13 mouse cellular contexts compared by ENCODE assay signal in the genomic region with DNA sequence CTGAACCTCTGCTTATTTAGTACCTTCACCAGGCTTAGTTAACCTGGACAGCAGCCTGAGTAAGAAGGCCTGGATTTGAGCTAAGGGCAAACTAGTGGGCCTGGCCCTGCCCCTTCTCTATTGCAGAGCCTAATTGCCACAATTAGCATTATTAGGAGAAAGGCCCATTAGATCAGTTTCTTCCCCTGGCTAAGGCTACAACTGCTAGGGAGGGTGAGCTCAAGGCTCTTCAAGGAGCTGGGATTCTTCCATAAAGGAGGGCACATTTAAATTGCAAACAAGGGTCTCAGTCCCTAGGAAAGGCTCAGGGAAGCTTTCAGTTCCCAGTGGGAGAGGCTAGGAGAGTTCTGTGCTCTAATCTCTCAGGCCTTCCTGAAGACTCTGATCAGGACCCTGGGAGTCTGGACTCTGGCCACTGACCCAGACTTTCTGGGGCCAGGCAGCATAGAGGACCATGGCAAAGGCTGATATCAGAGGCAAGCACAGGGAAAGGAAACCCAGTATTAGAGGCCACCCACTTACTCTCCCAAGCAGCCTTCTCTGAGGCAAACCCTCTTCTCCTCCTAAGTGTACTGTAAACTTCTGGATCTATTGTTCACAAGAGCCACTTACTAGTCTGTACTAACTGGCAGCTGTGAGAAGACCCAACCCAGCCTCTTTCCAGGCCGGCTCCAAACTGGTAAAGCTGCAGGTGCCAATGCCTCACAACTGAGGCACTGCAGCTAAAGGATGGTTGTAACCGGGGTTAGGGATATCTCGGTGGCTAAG.
A peak's percentile ranks its signal among the peaks of the same experiment; 100 is the strongest.
DNase-seq lines count a peak whose midpoint lies in the region; ATAC-seq lines count a peak whose summit lies in the region.
"Had no signal": no experiment of that assay in that cellular context is flagged by ENCODE, and none has a peak within 500 bp of the region (broad histone marks: within the 10 kb centered on the region; RNA-seq: fewer than 3 reads in every experiment).

No protein-coding gene starts in this region.

- no peaks in the 10 kb centered on the region for H3K27me3 ChIP-seq in forebrain, embryonic 10.5 days (ENCODE audit: poor library complexity, severe bottlenecking)
- no peaks in the 10 kb centered on the region for H3K27me3 ChIP-seq in forebrain, embryonic 11.5 days (ENCODE audit: control insufficient read depth, insufficient read depth, low read length)
- no peaks in the 10 kb centered on the region for H3K27me3 ChIP-seq in kidney, embryonic 15.5 days

- peaks cover 70% of the 10 kb centered on the region for H3K4me1 ChIP-seq in forebrain, embryonic 10.5 days
- H3K4me1 ChIP-seq in forebrain, embryonic 11.5 days (replicated peaks; ENCODE audit: control insufficient read depth, insufficient read depth, low read length), result peaks cover 9% of the 10 kb centered on the region
- H3K4me1 ChIP-seq in kidney, embryonic 15.5 days, result peaks cover 61% of the 10 kb centered on the region

- no peaks in the 10 kb centered on the region for H3K9me3 ChIP-seq in forebrain, embryonic 10.5 days
- H3K9me3 ChIP-seq in forebrain, embryonic 11.5 days (ENCODE audit: control insufficient read depth, low read length), result no peaks in the 10 kb centered on the region
- no peaks in the 10 kb centered on the region for H3K9me3 ChIP-seq in kidney, embryonic 15.5 days (replicated peaks)
- H3K9me3 ChIP-seq: G1E had no signal

- WGBS in forebrain, embryonic 10.5 days, result 71% methylated on average over 3 of the region's 3 CpGs
- 58% methylated on average over 3 of the region's 3 CpGs for WGBS in forebrain, embryonic 11.5 days
- 57% methylated on average over 3 of the region's 3 CpGs for WGBS in kidney, embryonic 15.5 days

- H3K36me3 ChIP-seq in forebrain, embryonic 10.5 days (replicated peaks), result peaks cover 49% of the 10 kb centered on the region
- no peaks in the 10 kb centered on the region for H3K36me3 ChIP-seq in forebrain, embryonic 11.5 days (ENCODE audit: control insufficient read depth, insufficient read depth, low read length)
- peaks cover 3% of the 10 kb centered on the region; the same call in 1 of the 2 replicates for H3K36me3 ChIP-seq in kidney, embryonic 15.5 days

- no peak overlapping the region for H3K4me3 ChIP-seq in forebrain, embryonic 10.5 days
- H3K4me3 ChIP-seq in forebrain, embryonic 11.5 days (ENCODE audit: low read depth, low read length), result no peak overlapping the region
- no peak overlapping the region for H3K4me3 ChIP-seq in kidney, embryonic 15.5 days (replicated peaks)
- H3K4me3 ChIP-seq: heart, adult 2 months had no signal

- no peak overlapping the region for H3K4me2 ChIP-seq in forebrain, embryonic 11.5 days (ENCODE audit: low read depth, low read length, severe bottlenecking)
- no peak overlapping the region for H3K4me2 ChIP-seq in kidney, embryonic 15.5 days

- no peak overlapping the region for H3K9ac ChIP-seq in forebrain, embryonic 11.5 days (ENCODE audit: low read length)
- no peak overlapping the region for H3K9ac ChIP-seq in kidney, embryonic 15.5 days

- no peak for DNase-seq in forebrain, embryonic 10.5 days (ENCODE audit: extremely low spot score, low spot score)
- DNase-seq in forebrain, embryonic 11.5 days (ENCODE audit: low spot score), result no peak
- no peak for DNase-seq in kidney, postnatal 4 days
- peak; percentile 20 for DNase-seq in retina, postnatal 1 day
- DNase-seq in retina, embryonic 14.5 days (ENCODE audit: low spot score), result no peak
- DNase-seq in cerebellum, adult 9-11 months, result no peak
- DNase-seq: adrenal gland, adult 2 months; embryo, embryonic 11 days; heart, adult 2 months had no signal

- ATAC-seq in forebrain, embryonic 11.5 days (replicated peaks; ENCODE audit: low FRiP score), result no peak
- no peak for ATAC-seq in kidney, embryonic 15.5 days (replicated peaks; ENCODE audit: low FRiP score)
- ATAC-seq in megakaryocyte-erythroid progenitor cell, adult 5-6 weeks (replicated peaks; ENCODE audit: low FRiP score, low TSS enrichment, poor library complexity, severe bottlenecking), result no peak

- H3K27ac ChIP-seq in forebrain, embryonic 10.5 days, result peak overlapping the region; percentile 25; the same call in 1 of the 2 replicates
- H3K27ac ChIP-seq in forebrain, embryonic 11.5 days (ENCODE audit: low read depth, low read length), result no peak overlapping the region
- 0 out of 2 replicates have a peak overlapping the region, but pooled peaks have one; percentile 14 for H3K27ac ChIP-seq in kidney, embryonic 15.5 days
- H3K27ac ChIP-seq: heart, adult 2 months; kidney, postnatal 0 days had no signal
